Mouse (Mus musculus) right cerebral cortex, adult 18-20 months (tissue): ENCODE results near the gene Psph.

ENCODE experiments used
- DNase-seq: peaks from one replicate; pipeline ENCODE4 v3.0.0; 2022; ENCODE audit warnings: mixed read lengths

The Psph gene

DNA sequence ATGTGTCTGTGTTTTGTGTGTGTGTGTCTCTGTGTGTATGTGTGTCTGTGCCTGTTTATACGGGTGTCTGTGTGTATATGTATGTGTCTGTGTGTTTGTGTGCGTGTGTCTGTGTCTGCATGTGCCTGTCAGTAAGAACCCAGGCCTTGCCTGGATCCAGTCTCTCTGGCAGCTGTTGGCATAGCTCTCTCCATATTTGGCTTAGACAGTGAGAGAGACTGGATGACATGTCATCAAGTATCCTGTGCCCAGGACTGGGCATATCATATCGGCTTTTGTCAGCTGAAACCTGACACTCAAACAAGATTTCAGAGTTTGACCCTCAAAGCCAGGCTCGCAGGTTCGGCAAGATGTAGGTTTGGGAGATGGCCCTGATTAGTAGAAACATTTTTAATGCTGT, 56.2 kb downstream of the Psph start:
- DNase-seq = no peak

DNA sequence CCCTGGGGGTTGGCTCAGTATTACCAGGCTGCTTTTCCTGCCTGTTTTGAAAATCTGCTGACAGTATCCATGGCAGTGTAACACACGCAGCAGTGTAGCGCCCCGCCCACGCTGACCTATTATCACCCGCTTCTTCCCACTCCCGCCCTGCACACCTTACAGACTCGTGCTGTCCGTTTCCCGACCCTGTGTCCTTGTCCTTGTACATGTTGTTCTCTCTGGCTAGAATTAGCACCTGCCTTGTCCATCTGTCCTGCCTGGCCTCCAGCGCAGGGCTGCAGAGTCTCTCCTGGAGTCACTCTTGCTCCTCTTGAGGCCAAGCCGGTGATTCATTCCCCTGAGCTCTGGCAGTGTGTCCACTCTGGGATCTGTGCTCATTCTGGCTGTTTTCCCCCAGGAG, 56.9 kb downstream of the Psph start:
- DNase-seq = no peak

- DNase-seq = no peak
These were observed 58.0 kb downstream of the Psph start for GRCm38 (mm10) chr5:129729286-129729685.

DNA sequence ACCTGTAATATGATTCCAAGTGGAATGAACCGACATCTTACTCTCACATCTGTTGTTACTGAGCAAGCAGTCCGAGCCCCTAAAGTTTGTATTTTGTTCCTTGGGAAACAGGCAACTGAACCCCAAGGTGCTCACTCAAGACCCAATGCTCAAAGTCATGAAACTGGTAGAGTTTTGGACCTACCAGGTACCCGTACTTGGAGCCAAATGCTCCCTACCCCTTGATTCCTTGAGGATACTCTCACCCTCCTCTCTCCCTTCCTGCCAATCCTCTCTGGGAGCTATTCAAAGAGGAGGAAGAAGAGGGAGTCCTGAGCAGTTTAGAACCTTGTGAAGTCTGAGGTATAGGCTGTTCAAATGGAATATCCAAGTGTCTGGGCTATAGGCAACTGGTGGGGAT, 60.5 kb downstream of the Psph start:
- DNase-seq = no peak

GRCm38 (mm10) chr5:129725774-129726392, 61.4 kb downstream of the Psph start:
- no peak for DNase-seq

GRCm38 (mm10) chr5:129724834-129725773, 62.1 kb downstream of the Psph start, which contains the start of gene Nipsnap2:
Nipsnap2 (plus strand) TSS chr5:129725063.
- DNase-seq = peak; percentile 89

DNA sequence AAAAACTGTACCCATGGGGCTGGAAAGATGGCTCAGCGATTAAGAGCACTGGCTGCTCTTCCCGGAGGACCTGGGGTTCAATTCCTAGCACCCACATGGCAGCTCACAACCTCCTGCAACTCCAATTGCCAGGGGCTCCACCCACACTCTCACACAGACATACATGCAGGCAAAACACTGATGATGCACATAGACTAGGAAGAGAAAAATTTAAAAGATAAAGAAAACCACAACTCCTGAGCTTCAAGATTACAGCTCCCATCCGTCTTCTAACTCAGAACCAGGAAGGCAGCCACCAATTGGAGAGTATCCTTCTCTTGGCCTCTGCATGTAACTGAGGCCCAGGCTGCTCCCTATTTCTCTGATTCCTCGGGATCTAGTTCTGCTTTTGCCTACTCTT, 63.0 kb downstream of the Psph start:
- DNase-seq = no peak

DNA sequence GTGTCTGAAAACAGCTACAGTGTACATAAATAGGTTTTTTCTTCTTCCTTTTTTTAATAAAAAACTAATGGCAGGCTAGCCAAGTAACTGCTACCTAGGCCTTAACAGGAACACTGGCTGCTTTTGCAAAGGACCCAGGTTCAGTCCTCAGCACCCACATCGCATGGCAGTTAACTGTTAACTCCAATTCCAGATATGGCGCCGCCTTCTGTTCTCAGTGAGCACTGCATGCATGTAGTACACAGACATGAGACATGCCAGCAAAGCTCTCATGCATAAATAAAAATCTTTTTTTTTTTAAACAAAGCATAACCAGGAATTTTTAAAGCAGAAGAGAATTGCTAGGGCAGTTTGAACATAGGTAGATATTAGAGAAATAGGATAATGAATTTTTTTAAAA, 67.1 kb downstream of the Psph start:
- DNase-seq = no peak

DNA sequence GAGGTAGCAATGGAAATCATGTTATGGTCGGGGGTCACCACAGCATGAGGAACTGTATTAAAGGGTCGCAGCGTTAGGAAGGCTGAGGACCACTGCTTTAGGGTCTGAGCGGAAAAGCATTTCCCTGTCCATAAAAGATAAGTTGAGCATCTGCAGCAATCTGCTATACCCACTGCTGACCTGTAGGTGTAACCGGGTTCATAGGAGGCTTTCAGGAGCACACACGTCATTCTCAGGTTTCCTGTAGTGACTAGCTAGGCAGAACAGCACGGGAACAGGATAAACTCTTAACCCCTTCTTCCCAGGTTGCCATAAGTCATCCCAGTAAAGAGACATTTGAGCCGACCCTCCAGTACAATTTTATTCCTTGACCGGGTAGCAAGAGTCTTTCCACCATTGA, 70.2 kb downstream of the Psph start:
- DNase-seq = no peak
